Mouse (Mus musculus) stomach, postnatal 0 days (tissue): ENCODE measurements around the gene C5ar1.

Experiments used
- CTCF ChIP-seq: IDR thresholded peaks from 2 replicates; pipeline ENCODE4 v1.5.1; 2016; ENCODE audit warnings: antibody characterized with exemption, low read depth, mild to moderate bottlenecking, moderate library complexity
- EP300 ChIP-seq: optimal IDR thresholded peaks from 2 replicates; pipeline ENCODE3; 2016; ENCODE audit warnings: antibody characterized with exemption

- peak; percentile 68 for TF ChIP-seq CTCF
- no peak for TF ChIP-seq EP300
These were observed 37.6 kb downstream of the C5ar1 start, which contains the start of gene Dhx34 for GRCm38 (mm10) chr7:16221582-16222272.
